Mouse (Mus musculus): ENCODE results near the gene Ppp1cb. TPM values are rescaled to one million over a fixed set of nuclear protein-coding genes. Genes with fewer than 3 reads are reported as not detected.
A peak's percentile ranks its signal among the peaks of the same experiment; 100 is the strongest.
"Not testable (repeated sequence)": the region's sequence is repeated elsewhere in the genome, so short reads cannot be mapped to it uniquely, and the experiment has no call there.

Ppp1cb gene
- 100 to 1,000 TPM; 366 to 393 (median 386) TPM for total RNA-seq (2022)

GRCm38 (mm10) chr5:32458408-32459143, at the start of gene Ppp1cb:
Ppp1cb (plus strand) TSS chr5:32458843.
- DNase-seq (ENCODE audit: low spot score in 2 of 2) = peak; percentile 96 to 97

DNA sequence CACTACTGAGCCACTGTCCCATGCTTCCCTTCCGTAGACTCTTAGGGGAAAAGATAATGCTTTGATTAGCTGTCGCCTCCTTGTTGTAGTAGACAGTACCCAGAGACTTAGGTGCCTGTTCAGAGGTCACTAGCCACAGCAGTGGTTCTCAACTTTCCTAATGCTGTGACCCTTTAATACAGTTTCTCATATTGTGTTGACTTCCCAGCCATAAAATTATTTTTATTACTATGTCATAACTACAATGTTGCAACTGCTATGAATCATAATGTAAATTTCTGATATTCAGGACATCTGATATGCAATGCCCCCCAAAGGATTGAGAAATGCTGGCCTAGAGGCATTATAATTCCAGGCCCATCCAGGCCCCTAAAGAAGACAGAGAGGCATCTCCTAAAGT, 48.9 kb upstream of the Ppp1cb start:
- no peak for DNase-seq (ENCODE audit: low spot score in 2 of 2)

DNA sequence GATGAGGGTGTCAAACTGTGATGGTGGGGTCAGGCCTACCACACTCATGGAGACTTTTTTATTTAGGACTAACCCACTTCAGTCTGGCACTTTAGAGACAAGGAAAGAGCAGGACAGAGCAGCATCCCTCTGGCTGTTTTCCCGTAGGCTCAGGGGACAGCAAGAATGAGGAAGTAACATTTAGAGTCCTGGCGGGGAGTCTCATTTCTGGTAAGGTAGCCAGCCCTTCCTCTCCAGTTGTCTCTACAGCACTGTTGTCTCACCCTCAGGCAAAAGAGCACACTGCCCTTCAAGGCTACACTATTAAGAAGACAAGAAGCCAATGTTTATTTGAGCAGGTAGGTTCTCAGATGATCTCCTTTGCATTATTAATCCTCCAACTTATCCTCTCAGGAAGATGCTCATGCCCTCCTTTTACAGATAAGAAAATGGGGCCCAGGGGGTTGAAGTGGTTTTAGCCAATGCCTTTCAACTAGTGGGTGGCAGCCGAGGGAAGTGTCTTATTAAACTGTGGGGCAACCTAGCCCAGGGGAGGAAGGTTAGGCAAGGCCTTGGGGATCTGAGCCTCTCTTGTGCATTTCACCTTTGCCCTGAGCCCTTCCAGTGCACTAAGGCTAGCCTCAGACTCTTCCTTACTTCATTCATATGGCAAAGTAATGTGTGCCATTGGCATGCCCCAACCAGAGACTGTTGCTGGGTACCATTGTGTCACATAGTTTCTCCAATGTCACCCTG, 47.5 kb upstream of the Ppp1cb start:
- DNase-seq (ENCODE audit: low spot score in 2 of 2) = no peak

DNA sequence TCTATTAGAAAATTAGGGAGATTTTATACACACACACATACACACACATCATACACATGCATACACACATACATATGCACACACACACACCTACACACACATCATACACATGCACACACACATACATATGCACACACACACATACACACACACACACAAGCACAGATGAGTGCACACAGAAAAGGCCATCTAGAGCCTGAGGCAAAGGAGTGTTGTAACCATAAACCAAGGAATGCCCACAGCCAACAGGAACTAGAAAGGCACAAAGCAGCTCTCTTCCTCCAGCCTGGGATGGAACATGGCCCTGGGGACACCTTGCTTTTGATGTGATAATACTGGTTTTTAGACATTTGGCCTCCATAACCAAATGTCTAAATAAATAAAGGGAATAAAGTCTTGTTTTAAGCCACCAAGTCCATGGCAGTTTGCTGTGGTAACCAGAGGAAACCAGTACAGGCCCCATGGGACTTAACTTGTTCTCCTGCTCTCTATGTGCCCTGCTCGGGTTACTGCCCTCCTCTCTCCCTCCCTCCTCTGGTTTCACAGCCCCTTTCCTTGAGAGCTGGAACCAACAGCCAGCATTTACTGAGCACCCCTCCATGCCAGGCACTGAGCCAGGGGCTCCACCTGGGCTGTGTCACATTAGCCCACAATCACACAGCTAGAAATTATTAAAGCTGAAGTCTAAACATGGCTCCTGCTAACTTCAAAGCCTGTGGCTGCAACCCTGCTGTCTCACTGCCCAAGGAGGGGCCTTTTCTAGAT, 46.3 kb upstream of the Ppp1cb start:
- DNase-seq (ENCODE audit: low spot score in 2 of 2) = no peak

- DNase-seq (ENCODE audit: low spot score in 2 of 2) = no peak
Observed at GRCm38 (mm10) chr5:32413083-32413482, 45.6 kb upstream of the Ppp1cb start.

DNA sequence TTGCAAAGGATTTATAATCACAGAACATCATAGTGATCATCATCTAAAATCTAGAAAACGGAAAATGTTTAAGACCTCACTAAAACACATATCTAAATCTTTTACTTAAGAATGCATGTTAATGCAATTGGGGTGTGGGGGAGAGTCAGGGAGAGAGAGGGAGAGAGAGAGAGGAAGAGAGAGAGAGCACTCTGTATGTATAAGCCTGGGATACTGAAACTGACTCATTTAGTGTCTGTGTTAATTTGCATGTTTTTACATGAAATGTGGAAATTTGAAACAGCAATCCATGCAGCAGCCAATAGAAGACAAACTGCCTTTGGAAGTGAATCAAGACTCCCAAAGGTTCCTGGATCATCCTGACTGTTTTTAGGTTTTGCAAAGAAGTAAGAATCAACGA, 45.1 kb upstream of the Ppp1cb start:
- DNase-seq (ENCODE audit: low spot score in 2 of 2) = no peak

- DNase-seq (ENCODE audit: low spot score in 2 of 2) = no peak
Observed at GRCm38 (mm10) chr5:32414461-32414985, 44.1 kb upstream of the Ppp1cb start.

DNA sequence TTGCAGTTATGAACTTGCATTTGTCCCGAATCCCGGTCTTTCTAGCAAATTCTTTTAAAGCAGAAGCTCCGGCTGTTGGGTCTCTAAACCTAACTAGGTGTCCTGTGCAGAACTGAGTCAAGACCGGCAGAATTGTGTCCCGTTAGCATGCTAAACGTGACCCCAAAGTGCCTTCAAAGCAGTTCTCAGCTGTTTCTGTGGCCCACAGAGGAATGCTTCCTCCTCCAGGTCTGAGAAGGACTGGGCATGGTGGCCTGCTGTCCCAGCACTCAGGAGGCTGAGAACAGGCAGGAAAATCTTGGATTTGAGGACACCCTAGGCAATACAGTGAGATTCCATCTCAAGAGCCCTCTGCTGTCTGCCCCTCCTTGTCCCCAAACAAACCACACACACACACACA, 43.1 kb upstream of the Ppp1cb start:
- DNase-seq (ENCODE audit: low spot score in 2 of 2) = no peak

GRCm38 (mm10) chr5:32416881-32417280, 41.8 kb upstream of the Ppp1cb start:
- no peak for DNase-seq (ENCODE audit: low spot score in 2 of 2)

DNA sequence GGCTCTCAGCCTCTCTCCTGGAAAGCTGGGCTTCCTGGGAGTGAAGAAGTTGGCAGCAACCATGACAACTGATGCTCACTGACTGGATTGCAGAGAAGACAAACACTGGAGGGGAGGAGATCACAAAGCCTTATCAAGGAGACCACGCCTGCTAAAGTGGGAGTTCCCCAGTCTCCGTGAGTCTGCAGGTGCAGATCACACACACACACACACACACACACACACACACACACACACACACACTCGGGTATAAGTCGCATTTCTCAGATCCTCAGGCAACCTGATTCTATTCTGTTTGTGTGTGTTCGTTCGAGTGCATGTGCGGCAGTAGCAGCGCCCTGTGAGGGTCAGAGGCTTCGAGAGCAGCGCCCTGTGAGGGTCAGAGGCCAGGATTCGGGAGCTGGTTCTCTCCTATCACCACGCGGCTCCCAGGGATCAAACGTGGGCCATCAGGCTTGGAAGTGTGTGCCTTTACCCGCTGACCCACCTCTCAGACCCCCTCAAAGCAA, 36.5 kb upstream of the Ppp1cb start:
- DNase-seq (ENCODE audit: low spot score in 2 of 2) = no peak

DNA sequence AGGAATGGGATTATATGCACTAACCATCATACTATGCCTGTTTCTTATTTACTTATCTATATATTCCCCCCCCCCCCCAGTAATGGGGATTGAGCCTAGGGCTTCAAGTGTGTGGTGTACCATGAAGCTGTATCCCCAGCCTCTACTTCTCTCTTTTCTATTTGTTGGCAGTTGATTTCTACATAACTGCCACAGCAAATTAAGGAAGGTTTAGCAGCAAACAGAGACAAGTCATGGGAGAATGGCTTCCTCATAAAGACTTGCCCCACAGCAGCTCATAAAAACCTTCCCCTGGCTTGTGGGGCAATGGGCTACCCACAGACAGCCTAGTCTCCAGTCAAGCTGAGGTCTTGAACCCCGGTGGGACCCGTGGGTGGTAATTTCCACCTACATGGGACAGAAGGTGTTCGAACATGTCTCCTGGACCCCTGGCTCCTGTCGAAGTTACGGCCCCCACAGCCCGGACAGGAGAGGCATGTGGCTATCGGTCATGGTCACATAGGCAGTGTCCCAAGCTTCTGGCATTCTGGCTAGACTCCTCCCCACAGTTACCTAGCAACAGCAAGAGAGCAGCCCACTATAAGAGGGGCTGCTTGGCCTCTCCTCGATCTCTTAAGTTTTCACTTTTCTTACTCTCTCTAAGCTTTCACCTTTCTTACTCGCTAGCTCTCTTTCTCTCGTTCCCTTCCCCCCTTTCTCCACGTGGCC, 35.1 kb upstream of the Ppp1cb start:
- no peak for DNase-seq (ENCODE audit: low spot score in 2 of 2)

- DNase-seq (ENCODE audit: low spot score in 2 of 2) = no peak
Observed at GRCm38 (mm10) chr5:32424464-32424863, 34.2 kb upstream of the Ppp1cb start.

DNA sequence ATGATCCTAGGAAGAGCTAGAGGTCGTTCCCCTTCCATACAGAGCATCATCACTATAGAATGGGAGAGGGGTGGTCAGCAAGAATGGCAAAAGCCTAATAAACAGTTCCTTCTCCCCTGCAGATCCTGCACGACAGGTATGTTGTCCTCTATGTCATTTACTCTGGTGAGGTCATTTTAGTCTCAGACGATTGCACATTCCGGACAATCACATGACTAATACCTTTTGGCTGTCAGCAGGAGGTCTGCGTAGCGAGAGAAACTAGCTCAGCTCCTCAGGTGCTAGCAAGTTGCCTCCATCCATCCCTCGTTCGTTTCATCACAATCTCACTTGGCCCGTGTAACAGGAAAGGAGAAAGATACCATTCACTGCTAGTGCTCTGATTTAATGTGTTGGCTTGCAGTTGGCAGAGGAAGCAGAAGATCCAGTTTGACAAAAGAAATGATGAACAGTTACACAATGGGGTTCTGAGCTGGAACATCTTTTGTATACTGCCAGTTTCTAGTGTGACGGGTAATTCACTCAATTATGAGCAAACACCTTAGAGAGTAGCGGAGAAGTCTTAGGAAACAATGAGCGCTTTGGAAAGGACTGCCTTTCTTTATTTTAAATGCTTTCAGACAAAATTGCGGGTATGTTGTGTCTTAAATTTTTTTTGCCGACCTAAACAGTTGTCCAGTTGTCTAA, 33.0 kb upstream of the Ppp1cb start:
- DNase-seq (ENCODE audit: low spot score in 2 of 2) = no peak

DNA sequence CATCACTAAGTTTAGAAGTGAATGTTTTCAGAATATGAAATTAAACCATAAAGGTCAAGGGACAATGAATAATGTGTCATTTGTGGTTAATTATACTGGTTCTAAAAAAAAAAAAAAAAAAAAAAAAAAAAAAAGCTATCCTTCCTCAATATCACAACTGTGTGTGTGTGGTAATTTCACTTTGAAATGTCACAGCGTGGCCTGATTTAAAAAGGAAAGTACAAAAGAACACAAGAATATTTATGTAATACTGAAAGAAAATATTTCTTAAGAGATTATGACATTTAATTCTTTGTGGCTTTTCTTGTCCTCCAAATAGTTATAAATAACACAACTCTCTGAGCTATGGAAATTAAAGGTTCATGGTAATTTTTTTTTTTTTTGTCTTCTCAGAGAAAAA, 28.2 kb upstream of the Ppp1cb start:
- DNase-seq (ENCODE audit: low spot score in 2 of 2) = no peak

DNA sequence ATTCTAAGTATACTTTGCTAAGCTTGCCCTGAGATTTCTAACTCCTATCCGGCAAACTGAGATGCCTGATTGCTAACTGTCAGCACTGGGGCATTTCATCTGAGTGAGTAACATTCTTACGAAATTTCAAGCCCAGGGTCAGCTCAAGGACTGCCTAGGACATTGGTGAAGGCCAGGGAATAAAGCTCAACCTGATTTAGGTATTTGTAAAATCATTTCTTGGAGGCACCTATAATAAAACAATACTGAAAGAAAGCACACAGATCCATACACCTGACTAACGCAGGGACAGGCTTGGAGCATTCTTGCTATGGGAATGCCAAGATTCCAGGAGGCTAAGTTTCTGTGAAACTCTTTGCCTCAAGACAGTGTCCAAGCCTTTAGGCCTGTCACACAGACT, 24.3 kb upstream of the Ppp1cb start:
- not testable (repeated sequence) for DNase-seq (ENCODE audit: low spot score in 2 of 2)

DNA sequence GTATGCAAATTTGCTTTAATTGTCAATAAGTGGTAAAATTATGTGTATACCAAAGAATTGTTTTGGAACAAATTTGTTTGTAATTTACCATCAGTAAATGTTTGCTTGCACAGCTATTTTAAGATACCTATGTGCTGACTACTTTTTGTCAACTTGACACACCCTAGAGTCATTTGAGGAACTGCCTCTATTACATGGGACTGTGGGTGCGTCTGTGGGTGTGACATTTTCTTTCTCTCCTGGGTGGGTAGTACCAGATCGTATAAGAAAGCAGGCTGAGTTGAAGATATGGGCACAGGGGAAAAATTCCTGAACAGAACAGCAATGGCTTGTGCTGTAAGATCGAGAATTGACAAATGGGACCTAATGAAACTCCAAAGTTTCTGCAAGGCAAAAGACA, 23.0 kb upstream of the Ppp1cb start:
- no peak for DNase-seq (ENCODE audit: low spot score in 2 of 2)

DNA sequence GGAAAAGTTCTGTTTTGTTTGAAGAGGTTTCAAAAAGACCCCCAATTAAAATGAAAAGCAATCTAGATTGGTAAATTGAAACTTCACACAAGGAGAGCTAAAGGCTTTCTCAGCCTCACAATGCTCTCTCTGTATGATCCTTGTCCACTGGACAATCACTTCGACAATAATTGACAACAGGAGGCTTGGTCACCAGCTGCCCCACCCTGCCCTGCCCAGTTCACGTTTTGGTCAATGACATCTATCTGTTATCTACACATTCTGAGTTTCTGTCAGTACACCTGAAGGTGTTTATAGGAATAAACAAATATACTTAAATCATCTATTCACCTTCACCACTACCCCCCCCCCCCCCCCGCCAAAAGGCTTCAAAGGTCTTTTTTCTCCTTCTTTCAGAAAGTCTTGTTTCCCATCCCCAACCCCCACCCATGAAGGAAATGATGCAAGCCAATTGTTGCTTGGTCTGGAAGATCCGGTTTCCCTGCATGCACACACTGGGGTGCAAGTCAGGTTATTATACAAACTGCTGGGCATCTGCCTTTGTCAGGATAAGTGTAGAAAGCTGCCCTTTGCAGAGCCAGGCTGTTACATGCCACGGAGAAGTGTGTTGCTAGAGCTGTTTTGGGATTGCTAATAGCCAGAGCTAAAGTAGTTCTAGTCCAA, 20.6 kb upstream of the Ppp1cb start:
- no peak for DNase-seq (ENCODE audit: low spot score in 2 of 2)

DNA sequence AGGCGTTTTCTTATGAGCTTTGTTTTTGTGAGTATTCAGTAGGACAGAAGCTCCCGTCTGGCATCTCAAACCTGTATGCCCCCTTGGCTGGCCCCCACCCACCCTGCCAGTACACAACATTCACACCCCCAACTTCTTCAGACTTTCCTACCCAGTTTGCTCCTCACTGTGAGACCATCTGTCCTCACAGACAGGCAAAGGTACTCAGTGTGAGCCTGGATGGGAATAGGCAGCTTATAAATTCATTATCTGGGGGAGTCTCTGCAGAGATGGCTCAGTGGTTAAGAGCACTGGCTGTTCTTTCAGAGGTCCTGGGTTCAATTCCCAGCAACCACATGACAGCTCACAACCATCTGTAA, 20.1 kb upstream of the Ppp1cb start:
- no peak for DNase-seq (ENCODE audit: low spot score in 2 of 2)

DNA sequence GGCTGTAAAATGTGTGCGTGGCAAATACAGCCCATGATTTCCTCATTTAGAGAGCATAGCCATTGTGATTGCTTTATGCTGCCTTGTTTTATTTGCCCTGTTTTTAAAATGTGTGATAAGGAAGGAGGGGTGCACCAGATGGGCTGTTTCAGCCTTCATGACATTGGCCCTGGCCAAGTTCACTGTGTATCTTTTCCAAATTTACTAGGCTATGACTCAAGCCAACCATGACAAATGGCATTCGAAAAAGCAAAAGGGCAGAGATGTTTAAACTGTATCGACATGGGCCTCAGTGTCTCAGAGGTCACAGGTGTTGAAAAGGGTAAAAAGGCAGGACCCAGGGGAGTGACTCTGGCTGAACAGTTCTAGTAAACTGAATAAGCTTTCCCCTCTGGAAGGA, 17.3 kb upstream of the Ppp1cb start:
- no peak for DNase-seq (ENCODE audit: low spot score in 2 of 2)

- DNase-seq (ENCODE audit: low spot score in 2 of 2) = no peak
Observed at GRCm38 (mm10) chr5:32441992-32442575, 16.6 kb upstream of the Ppp1cb start.
